Mouse (Mus musculus): ENCODE measurements around the gene Agt. TPM values are rescaled to one million over a fixed set of nuclear protein-coding genes. Genes with fewer than 3 reads are reported as not detected.

Gene Agt
- total and polyA plus RNA-seq, 3 experiments: not detected

GRCm38 (mm10) chr8:124572430-124572775, 2.9 kb upstream of the Agt start:
- dilution Hi-C loops (cut with MboI; ENCODE audit: extremely low pct_ligation_motif_present, extremely low pct_unique_long_range_greater_than_20kb, low sequenced_read_pairs) (no loop called here), in situ Hi-C loops (cut with MboI; ENCODE audit: low pct_ligation_motif_present, low pct_unique_long_range_greater_than_20kb, low sequenced_read_pairs) (no loop called here)
- no peak overlapping the region for H3K4me2 ChIP-seq (ENCODE audit: insufficient read depth, low read depth, poor library complexity, severe bottlenecking)
- H3K9ac ChIP-seq (ENCODE audit: insufficient read depth, low read depth): no peak overlapping the region
- H3K4me1 ChIP-seq (ENCODE audit: control insufficient read depth in 1 of 2, insufficient read depth in 2 of 2): peaks cover 10 to 28% of the 10 kb centered on the region in 2 experiments
- no peak overlapping the region for H3K4me3 ChIP-seq (replicated peaks in 1 of 3; ENCODE audit: low read depth in 2 of 3, low read length in 2 of 3, poor library complexity in 1 of 3)
- TF ChIP-seq GABPA (IDR thresholded peaks at IDR 0.05; ENCODE audit: insufficient replicate concordance, low read depth, low read length) (no peak), MXI1 (IDR thresholded peaks at IDR 0.05; ENCODE audit: low read depth, low read length) (no peak), KAT2A (IDR thresholded peaks at IDR 0.05; ENCODE audit: insufficient replicate concordance, low read length) (no peak), SIN3A (IDR thresholded peaks at IDR 0.05; ENCODE audit: low read length) (no peak), RAD21 (IDR thresholded peaks at IDR 0.05; ENCODE audit: low read depth, low read length) (no peak), TCF12 (IDR thresholded peaks at IDR 0.05; ENCODE audit: low read depth, low read length) (no peak), POLR2AphosphoS2 (IDR thresholded peaks at IDR 0.05; ENCODE audit: low read depth, low read length) (no peak), RCOR1 (conservative IDR thresholded peaks at IDR 0.05; ENCODE audit: low read depth, low read length) (no peak), CHD2 (IDR thresholded peaks at IDR 0.05; ENCODE audit: low read length) (no peak), MAX (IDR thresholded peaks at IDR 0.05; ENCODE audit: low read length) (no peak), TBP (conservative IDR thresholded peaks at IDR 0.05; ENCODE audit: low read depth, low read length) (no peak), MEF2A (IDR thresholded peaks at IDR 0.05; ENCODE audit: borderline replicate concordance, low read depth, low read length) (no peak), EP300 (IDR thresholded peaks at IDR 0.05; ENCODE audit: low read length) (no peak), MYC (IDR thresholded peaks at IDR 0.05; ENCODE audit: low read depth, low read length) (no peak), ZNF384 (IDR thresholded peaks at IDR 0.05; ENCODE audit: low read depth, low read length) (no peak), SMC3 (IDR thresholded peaks at IDR 0.05; ENCODE audit: low read depth, low read length) (no peak), NELFE (IDR thresholded peaks at IDR 0.05; ENCODE audit: low read depth, low read length) (no peak)
- no peaks in the 10 kb centered on the region for H3K79me2 ChIP-seq (replicated peaks; ENCODE audit: control insufficient read depth, extremely low read depth, insufficient read depth, poor library complexity, severe bottlenecking)
- H3K27ac ChIP-seq (ENCODE audit: insufficient read depth, low read depth): no peak overlapping the region
- H3K36me3 ChIP-seq (replicated peaks in 1 of 2; ENCODE audit: control insufficient read depth in 1 of 2, insufficient read depth in 1 of 2, low read length in 1 of 2): no peaks in the 10 kb centered on the region
- H3K27me3 ChIP-seq (replicated peaks): peaks cover 34% of the 10 kb centered on the region
- DNase-seq (ENCODE audit: extremely low read depth): no peak
- H3K9me3 ChIP-seq (replicated peaks; ENCODE audit: low read length): peaks cover 3% of the 10 kb centered on the region

- in situ Hi-C loops (cut with MboI; ENCODE audit: low pct_ligation_motif_present, low pct_unique_long_range_greater_than_20kb, low sequenced_read_pairs): no loop called here
- dilution Hi-C loops (cut with MboI; ENCODE audit: extremely low pct_ligation_motif_present, extremely low pct_unique_long_range_greater_than_20kb, low sequenced_read_pairs): no loop called here
Measured at GRCm38 (mm10) chr8:124571732-124572429, 2.4 kb upstream of the Agt start.

More at GRCm38 (mm10) chr8:124571732-124572429, 2.4 kb upstream of the Agt start:
- Histone ChIP-seq H3K36me3 (replicated peaks in 1 of 2; ENCODE audit: control insufficient read depth in 1 of 2, insufficient read depth in 1 of 2, low read length in 1 of 2) (no peaks in the 10 kb centered on the region), H3K9ac (ENCODE audit: insufficient read depth, low read depth) (no peak overlapping the region), H3K27ac (ENCODE audit: insufficient read depth, low read depth) (no peak overlapping the region), H3K27me3 (replicated peaks) (peaks cover 39% of the 10 kb centered on the region), H3K4me1 (ENCODE audit: control insufficient read depth in 1 of 2, insufficient read depth in 2 of 2) (peaks cover 10 to 28% of the 10 kb centered on the region in 2 experiments), H3K4me3 (replicated peaks in 1 of 3; ENCODE audit: low read depth in 2 of 3, low read length in 2 of 3, poor library complexity in 1 of 3) (no peak overlapping the region), H3K79me2 (replicated peaks; ENCODE audit: control insufficient read depth, extremely low read depth, insufficient read depth, poor library complexity, severe bottlenecking) (no peaks in the 10 kb centered on the region), H3K9me3 (replicated peaks; ENCODE audit: low read length) (peaks cover 3% of the 10 kb centered on the region), H3K4me2 (ENCODE audit: insufficient read depth, low read depth, poor library complexity, severe bottlenecking) (no peak overlapping the region)
- TF ChIP-seq ETS1 (conservative IDR thresholded peaks at IDR 0.05; ENCODE audit: low read depth, low read length) (no peak), MXI1 (IDR thresholded peaks at IDR 0.05; ENCODE audit: low read depth, low read length) (no peak), SMC3 (IDR thresholded peaks at IDR 0.05; ENCODE audit: low read depth, low read length) (no peak), CTCF (conservative IDR thresholded peaks at IDR 0.05 in 1 of 2, IDR thresholded peaks at IDR 0.05 in 1 of 2; ENCODE audit: low read depth in 2 of 2, low read length in 2 of 2) (no peak), PAX5 (IDR thresholded peaks at IDR 0.05; ENCODE audit: low read length) (no peak), GABPA (IDR thresholded peaks at IDR 0.05; ENCODE audit: insufficient replicate concordance, low read depth, low read length) (no peak), ZNF384 (IDR thresholded peaks at IDR 0.05; ENCODE audit: low read depth, low read length) (no peak), UBTF (IDR thresholded peaks at IDR 0.05; ENCODE audit: low read depth, low read length) (no peak), NRF1 (IDR thresholded peaks at IDR 0.05; ENCODE audit: low read depth, low read length) (no peak), NELFE (IDR thresholded peaks at IDR 0.05; ENCODE audit: low read depth, low read length) (no peak), ZMIZ1 (IDR thresholded peaks at IDR 0.05; ENCODE audit: low read depth, low read length) (no peak), BHLHE40 (IDR thresholded peaks at IDR 0.05; ENCODE audit: low read depth, low read length) (no peak; the same call in 1 of the 2 replicates), MEF2A (IDR thresholded peaks at IDR 0.05; ENCODE audit: borderline replicate concordance, low read depth, low read length) (no peak), MYC (IDR thresholded peaks at IDR 0.05; ENCODE audit: low read depth, low read length) (no peak), POLR2A (IDR thresholded peaks at IDR 0.05; ENCODE audit: low read depth, low read length) (no peak), JUN (IDR thresholded peaks at IDR 0.05; ENCODE audit: insufficient read depth, low read depth, low read length) (no peak), ZC3H11A (IDR thresholded peaks at IDR 0.05; ENCODE audit: low read depth, low read length) (no peak), USF1 (IDR thresholded peaks at IDR 0.05; ENCODE audit: low read depth, low read length) (no peak), HCFC1 (IDR thresholded peaks at IDR 0.05; ENCODE audit: low read depth, low read length) (no peak)
- DNase-seq (ENCODE audit: extremely low read depth): peak; percentile 27

All from CH12.LX (cell line).